Mouse (Mus musculus) heart, embryonic 13.5 days (tissue): ENCODE data around the gene Ankrd11. TPM values are rescaled to one million over a fixed set of nuclear protein-coding genes. Genes with fewer than 3 reads are reported as not detected.
A peak's percentile ranks its signal among the peaks of the same experiment; 100 is the strongest.

Experiments
- ATAC-seq: fragments of 200-750 bp; cut with Nextera tagmentation; 2 replicates; pipeline ENCODE4 v1.8.0; 2017; ENCODE audit warnings: moderate TSS enrichment; ENCODE audit not compliant: insufficient number of reproducible peaks, low FRiP score, low TSS enrichment; ENCODE audit errors: extremely low read depth
- H3K27ac ChIP-seq: fragments of 300-500 bp; sonication (generic); replicated peaks from 2 replicates; pipeline ENCODE4 v1.5.1; 2015; ENCODE audit warnings: moderate library complexity, mild to moderate bottlenecking, inconsistent platforms
- H3K27me3 ChIP-seq: fragments of 300-500 bp; sonication (generic); replicated peaks from 2 replicates; pipeline ENCODE4 v1.6.1; 2015; ENCODE audit warnings: mild to moderate bottlenecking, inconsistent platforms
- H3K36me3 ChIP-seq: fragments of 300-500 bp; sonication (generic); 2 replicates; pipeline ENCODE4 v1.6.1; 2015; ENCODE audit warnings: mild to moderate bottlenecking, inconsistent platforms
- H3K4me1 ChIP-seq: fragments of 300-500 bp; sonication (generic); 2 replicates; pipeline ENCODE4 v1.6.1; 2015; ENCODE audit warnings: inconsistent platforms
- H3K4me2 ChIP-seq: fragments of 300-500 bp; sonication (generic); 2 replicates; pipeline ENCODE4 v1.6.1; 2015; ENCODE audit warnings: inconsistent platforms, mild to moderate bottlenecking, moderate library complexity
- H3K4me3 ChIP-seq: fragments of 300-500 bp; sonication (generic); 2 replicates; pipeline ENCODE4 v1.5.1; 2015; ENCODE audit warnings: moderate library complexity, mild to moderate bottlenecking, inconsistent platforms
- H3K9ac ChIP-seq: fragments of 300-500 bp; sonication (generic); 2 replicates; pipeline ENCODE4 v1.6.1; 2015; ENCODE audit warnings: inconsistent platforms, mild to moderate bottlenecking, moderate library complexity
- H3K9me3 ChIP-seq: fragments of 300-500 bp; sonication (generic); 2 replicates; pipeline ENCODE4 v1.6.1; 2016; ENCODE audit warnings: inconsistent platforms
- WGBS: fragments of 180-500 bp; shearing (Covaris S2); methylation state at CpG from one replicate; pipeline ENCODE4 v1.1.7; 2015; ENCODE audit warnings: mixed read lengths; 5-methylcytosine and 5-hydroxymethylcytosine counted together
- polyA plus RNA-seq: library from polyadenylated mRNA; unstranded; fragments of >200 nt; fragmentation: Nextera tagmentation; extraction: Ambion mirVana; gene quantifications from 2 replicates; pipeline ENCODE4 v1.2.1, GENCODE M21; 2015

Gene Ankrd11
- polyA plus RNA-seq, 1 experiment from 2014 or later: 18.8 TPM

GRCm38 (mm10) chr8:122924091-122924490, 118.0 kb downstream of the Ankrd11 start:
- 54% methylated on average over 6 of the region's 6 CpGs for WGBS
- no peak overlapping the region for H3K4me3 ChIP-seq
- peak overlapping the region; percentile 51 for H3K4me2 ChIP-seq
- H3K4me1 ChIP-seq: peaks cover 98% of the 10 kb centered on the region
- H3K9ac ChIP-seq: peak overlapping the region; percentile 61
- peak overlapping the region; percentile 81 for H3K27ac ChIP-seq
- no peak for ATAC-seq
- no peaks in the 10 kb centered on the region; the same call in 1 of the 2 replicates for H3K36me3 ChIP-seq
- H3K9me3 ChIP-seq: no peaks in the 10 kb centered on the region
- no peaks in the 10 kb centered on the region for H3K27me3 ChIP-seq

GRCm38 (mm10) chr8:122923431-122924090, 118.5 kb downstream of the Ankrd11 start:
- Histone ChIP-seq H3K4me2 (peak overlapping the region; percentile 51), H3K27me3 (no peaks in the 10 kb centered on the region), H3K9me3 (no peaks in the 10 kb centered on the region), H3K36me3 (no peaks in the 10 kb centered on the region; the same call in 1 of the 2 replicates), H3K9ac (peak overlapping the region; percentile 61), H3K27ac (peak overlapping the region; percentile 81), H3K4me3 (no peak overlapping the region), H3K4me1 (peaks cover 99% of the 10 kb centered on the region)
- 22% methylated on average over 7 of the region's 7 CpGs for WGBS
- ATAC-seq: no peak

- Histone ChIP-seq H3K36me3 (no peaks in the 10 kb centered on the region; the same call in 1 of the 2 replicates), H3K9me3 (no peaks in the 10 kb centered on the region), H3K4me2 (no peak overlapping the region), H3K4me1 (peaks cover 99% of the 10 kb centered on the region), H3K4me3 (no peak overlapping the region), H3K9ac (0 out of 2 replicates have a peak overlapping the region, but pooled peaks have one; percentile 5), H3K27me3 (no peaks in the 10 kb centered on the region), H3K27ac (peak overlapping the region; percentile 81)
- no peak for ATAC-seq
- 83% methylated on average over 3 of the region's 3 CpGs for WGBS
Observed at GRCm38 (mm10) chr8:122922945-122923344, 119.1 kb downstream of the Ankrd11 start.

GRCm38 (mm10) chr8:122920890-122921289, 121.2 kb downstream of the Ankrd11 start:
- Histone ChIP-seq H3K9me3 (no peaks in the 10 kb centered on the region), H3K4me3 (no peak overlapping the region), H3K4me1 (peaks cover 99% of the 10 kb centered on the region), H3K4me2 (no peak overlapping the region), H3K27ac (no peak overlapping the region), H3K27me3 (no peaks in the 10 kb centered on the region), H3K9ac (no peak overlapping the region), H3K36me3 (peaks cover under 1% of the 10 kb centered on the region; the same call in 1 of the 2 replicates)
- ATAC-seq: no peak
- 72% methylated on average over 7 of the region's 7 CpGs for WGBS

GRCm38 (mm10) chr8:122918438-122919107, 123.5 kb downstream of the Ankrd11 start:
- Histone ChIP-seq H3K9me3 (no peaks in the 10 kb centered on the region), H3K4me1 (peaks cover 95% of the 10 kb centered on the region), H3K9ac (peak overlapping the region; percentile 66; the same call in 1 of the 2 replicates), H3K36me3 (peaks cover 12% of the 10 kb centered on the region), H3K4me3 (peak overlapping the region; percentile 8; the same call in 1 of the 2 replicates), H3K27me3 (no peaks in the 10 kb centered on the region), H3K4me2 (peak overlapping the region; percentile 57), H3K27ac (peak overlapping the region; percentile 94)
- ATAC-seq: no peak
- WGBS: 68% methylated on average over 7 of the region's 7 CpGs

GRCm38 (mm10) chr8:122917531-122918392, 124.3 kb downstream of the Ankrd11 start:
- Histone ChIP-seq H3K4me3 (peak overlapping the region; percentile 8; the same call in 1 of the 2 replicates), H3K9ac (peak overlapping the region; percentile 66), H3K4me1 (peaks cover 87% of the 10 kb centered on the region), H3K4me2 (peak overlapping the region; percentile 57), H3K27me3 (no peaks in the 10 kb centered on the region), H3K9me3 (no peaks in the 10 kb centered on the region), H3K36me3 (peaks cover 19% of the 10 kb centered on the region), H3K27ac (peak overlapping the region; percentile 94)
- peak; percentile 69 for ATAC-seq
- 10% methylated on average over 11 of the region's 11 CpGs for WGBS

GRCm38 (mm10) chr8:122916766-122917165, 125.3 kb downstream of the Ankrd11 start:
- no peak for ATAC-seq
- peaks cover 77% of the 10 kb centered on the region for H3K4me1 ChIP-seq
- no peak overlapping the region for H3K4me3 ChIP-seq
- H3K36me3 ChIP-seq: peaks cover 26% of the 10 kb centered on the region
- no peaks in the 10 kb centered on the region for H3K27me3 ChIP-seq
- H3K4me2 ChIP-seq: no peak overlapping the region
- H3K27ac ChIP-seq: peak overlapping the region; percentile 94
- H3K9ac ChIP-seq: peak overlapping the region; percentile 66
- no peaks in the 10 kb centered on the region for H3K9me3 ChIP-seq
- 38% methylated on average over 3 of the region's 3 CpGs for WGBS

- H3K4me1 ChIP-seq: peaks cover 42% of the 10 kb centered on the region
- ATAC-seq: no peak
- peaks cover 36% of the 10 kb centered on the region for H3K36me3 ChIP-seq
- H3K9ac ChIP-seq: no peak overlapping the region
- H3K27ac ChIP-seq: no peak overlapping the region
- 85% methylated on average over 4 of the region's 4 CpGs for whole genome bisulfite sequencing
- no peak overlapping the region for H3K4me2 ChIP-seq
- no peaks in the 10 kb centered on the region for H3K9me3 ChIP-seq
- H3K4me3 ChIP-seq: no peak overlapping the region
- no peaks in the 10 kb centered on the region for H3K27me3 ChIP-seq
Observed at GRCm38 (mm10) chr8:122912871-122913270, 129.2 kb downstream of the Ankrd11 start.

- ATAC-seq: no peak
- WGBS: 77% methylated on average over 3 of the region's 3 CpGs
- H3K9me3 ChIP-seq: no peaks in the 10 kb centered on the region
- no peak overlapping the region for H3K27ac ChIP-seq
- H3K4me1 ChIP-seq: peaks cover 36% of the 10 kb centered on the region
- H3K36me3 ChIP-seq: peaks cover 43% of the 10 kb centered on the region
- no peak overlapping the region for H3K4me3 ChIP-seq
- no peak overlapping the region for H3K9ac ChIP-seq
- no peaks in the 10 kb centered on the region for H3K27me3 ChIP-seq
- no peak overlapping the region for H3K4me2 ChIP-seq
Observed at GRCm38 (mm10) chr8:122912150-122912549, 129.9 kb downstream of the Ankrd11 start.

GRCm38 (mm10) chr8:122906463-122907021, 135.5 kb downstream of the Ankrd11 start:
- WGBS: 15% methylated on average over 6 of the region's 6 CpGs
- H3K27ac ChIP-seq: peak overlapping the region; percentile 57; the same call in 1 of the 2 replicates
- peak overlapping the region; percentile 54 for H3K4me2 ChIP-seq
- no peaks in the 10 kb centered on the region for H3K9me3 ChIP-seq
- H3K36me3 ChIP-seq: peaks cover 27% of the 10 kb centered on the region
- peak overlapping the region; percentile 45 for H3K9ac ChIP-seq
- H3K4me1 ChIP-seq: peaks cover 39% of the 10 kb centered on the region
- H3K4me3 ChIP-seq: no peak overlapping the region
- no peaks in the 10 kb centered on the region for H3K27me3 ChIP-seq
- peak; percentile 62; the same call in 1 of the 2 replicates for ATAC-seq
